12 mouse cellular contexts compared by ENCODE assay signal in the genomic region with DNA sequence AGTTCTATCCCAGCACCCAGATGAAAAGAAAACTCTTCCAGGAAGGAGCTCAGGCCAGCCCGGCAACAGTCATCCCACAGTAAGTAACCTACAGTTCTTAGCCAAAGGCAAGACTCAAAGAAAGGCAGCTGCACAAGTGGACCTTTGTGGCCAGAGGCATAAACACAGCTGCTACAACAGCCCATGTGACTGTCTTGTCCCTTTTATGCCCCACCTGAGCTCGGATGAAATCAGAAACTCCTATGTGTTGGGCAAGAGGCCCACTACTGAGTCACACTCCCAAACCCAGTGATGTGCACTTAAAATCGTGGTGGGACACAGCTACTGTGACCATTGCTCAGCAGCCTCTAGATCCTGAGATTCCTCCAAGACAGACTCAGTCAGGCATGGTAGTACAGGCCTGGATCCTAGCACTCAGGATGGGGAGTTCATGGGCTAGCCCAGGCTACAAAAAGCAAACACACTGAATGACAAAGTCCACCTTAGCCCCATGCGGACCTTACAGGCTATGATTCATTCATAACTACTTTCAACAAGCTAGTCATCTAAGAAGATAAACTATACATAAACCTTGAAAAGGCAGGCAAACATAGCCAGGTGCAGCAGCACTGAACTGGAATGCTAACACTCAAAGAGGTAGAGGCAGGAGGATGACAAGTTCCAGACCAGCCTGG. TPM values are rescaled to one million over a fixed set of nuclear protein-coding genes. Genes with fewer than 3 reads are reported as not detected.
DNase-seq lines count a peak whose midpoint lies in the region; ATAC-seq lines count a peak whose summit lies in the region.
"Had no signal": no experiment of that assay in that cellular context is flagged by ENCODE, and none has a peak within 500 bp of the region (broad histone marks: within the 10 kb centered on the region; RNA-seq: fewer than 3 reads in every experiment).

No protein-coding gene starts in this region.

- peaks cover 91% of the 10 kb centered on the region for H3K36me3 ChIP-seq in liver, embryonic 13.5 days
- peaks cover 98% of the 10 kb centered on the region for H3K36me3 ChIP-seq in liver, embryonic 12.5 days
- peaks cover 12% of the 10 kb centered on the region for H3K36me3 ChIP-seq in embryonic facial prominence, embryonic 11.5 days (replicated peaks; ENCODE audit: control insufficient read depth, insufficient read depth, low read depth, low read length)
- H3K36me3 ChIP-seq in stomach, embryonic 15.5 days: peaks cover 26% of the 10 kb centered on the region

- ATAC-seq in liver, embryonic 13.5 days (ENCODE audit: low read depth): no peak
- ATAC-seq in liver, embryonic 12.5 days: no peak
- ATAC-seq in embryonic facial prominence, embryonic 11.5 days (replicated peaks; ENCODE audit: insufficient number of reproducible peaks, low FRiP score, low TSS enrichment, low read depth): no peak
- 0 out of 2 replicates have a peak, but pooled peaks have one; percentile 8 for ATAC-seq in stomach, embryonic 15.5 days (ENCODE audit: insufficient read depth, low FRiP score, low read depth)

- DNase-seq in adrenal gland, adult (ENCODE audit: inconsistent age in 2 of 2, low spot score in 1 of 2): peak; percentile 29 to 61
- no peak for DNase-seq in adrenal gland, postnatal 36 days
- no peak for DNase-seq in liver, embryonic 13.5 days
- DNase-seq in embryonic facial prominence, embryonic 11.5 days (ENCODE audit: low spot score): no peak
- DNase-seq in lung, postnatal 4 days: no peak
- no peak for DNase-seq in layer of hippocampus, adult 8-10 months (ENCODE audit: low spot score in 2 of 2)
- DNase-seq: cerebellum, adult 9-10 months; heart, postnatal 10 days had no signal

- WGBS in liver, embryonic 13.5 days (ENCODE audit: insufficient replicate concordance): 65% methylated on average over 4 of the region's 4 CpGs
- WGBS in liver, embryonic 12.5 days (ENCODE audit: insufficient replicate concordance): 76% methylated on average over 4 of the region's 4 CpGs
- 55% methylated on average over 4 of the region's 4 CpGs for WGBS in embryonic facial prominence, embryonic 11.5 days
- WGBS in stomach, embryonic 15.5 days: 45% methylated on average over 4 of the region's 4 CpGs

- H3K9ac ChIP-seq in liver, embryonic 13.5 days: no peak overlapping the region
- H3K9ac ChIP-seq in liver, embryonic 12.5 days: no peak overlapping the region
- H3K9ac ChIP-seq in embryonic facial prominence, embryonic 11.5 days (replicated peaks; ENCODE audit: low read length): peak overlapping the region; percentile 18; the same call in 1 of the 2 replicates
- no peak overlapping the region for H3K9ac ChIP-seq in stomach, embryonic 15.5 days

- H3K9me3 ChIP-seq in liver, embryonic 13.5 days (replicated peaks): no peaks in the 10 kb centered on the region
- H3K9me3 ChIP-seq in liver, embryonic 12.5 days (replicated peaks): no peaks in the 10 kb centered on the region
- H3K9me3 ChIP-seq in embryonic facial prominence, embryonic 11.5 days (replicated peaks; ENCODE audit: control insufficient read depth, low read length): no peaks in the 10 kb centered on the region
- no peaks in the 10 kb centered on the region for H3K9me3 ChIP-seq in stomach, embryonic 15.5 days
- H3K9me3 ChIP-seq: midbrain, embryonic 12.5 days had no signal

- H3K4me1 ChIP-seq in liver, embryonic 13.5 days (replicated peaks): peaks cover 53% of the 10 kb centered on the region
- H3K4me1 ChIP-seq in liver, embryonic 12.5 days: peaks cover 53% of the 10 kb centered on the region
- H3K4me1 ChIP-seq in embryonic facial prominence, embryonic 11.5 days (ENCODE audit: control insufficient read depth, insufficient read depth, low read length): peaks cover 6% of the 10 kb centered on the region; the same call in 1 of the 2 replicates
- peaks cover 6% of the 10 kb centered on the region for H3K4me1 ChIP-seq in stomach, embryonic 15.5 days

- H3K27ac ChIP-seq in liver, embryonic 13.5 days: peak overlapping the region; percentile 3; the same call in 1 of the 2 replicates
- H3K27ac ChIP-seq in liver, embryonic 12.5 days: no peak overlapping the region
- H3K27ac ChIP-seq in embryonic facial prominence, embryonic 11.5 days (replicated peaks; ENCODE audit: low read depth, low read length): no peak overlapping the region
- no peak overlapping the region for H3K27ac ChIP-seq in stomach, embryonic 15.5 days
- H3K27ac ChIP-seq: left cerebral cortex, adult 2 months; midbrain, embryonic 12.5 days had no signal

- H3K4me2 ChIP-seq in liver, embryonic 13.5 days: no peak overlapping the region
- no peak overlapping the region for H3K4me2 ChIP-seq in liver, embryonic 12.5 days
- H3K4me2 ChIP-seq in embryonic facial prominence, embryonic 11.5 days (ENCODE audit: low read depth, low read length): no peak overlapping the region
- H3K4me2 ChIP-seq in stomach, embryonic 15.5 days: no peak overlapping the region
- H3K4me2 ChIP-seq: midbrain, embryonic 12.5 days had no signal

- H3K27me3 ChIP-seq in liver, embryonic 13.5 days: no peaks in the 10 kb centered on the region
- no peaks in the 10 kb centered on the region for H3K27me3 ChIP-seq in liver, embryonic 12.5 days (replicated peaks)
- H3K27me3 ChIP-seq in embryonic facial prominence, embryonic 11.5 days (ENCODE audit: control insufficient read depth, insufficient read depth, low read length): no peaks in the 10 kb centered on the region
- H3K27me3 ChIP-seq in stomach, embryonic 15.5 days (replicated peaks): no peaks in the 10 kb centered on the region
- H3K27me3 ChIP-seq: midbrain, embryonic 12.5 days had no signal

- H3K4me3 ChIP-seq in liver, embryonic 13.5 days (replicated peaks): no peak overlapping the region
- H3K4me3 ChIP-seq in liver, embryonic 12.5 days: no peak overlapping the region
- no peak overlapping the region for H3K4me3 ChIP-seq in embryonic facial prominence, embryonic 11.5 days (ENCODE audit: low read depth, low read length)
- H3K4me3 ChIP-seq in stomach, embryonic 15.5 days (replicated peaks): no peak overlapping the region
- H3K4me3 ChIP-seq: left cerebral cortex, adult 2 months; midbrain, embryonic 12.5 days had no signal

RNA-seq across cellular contexts. Expression of gene Dnmt1, which starts 14.9 kb away (rescaled TPM):
- total RNA-seq in adrenal gland, postnatal 36 days (2021): 10 to 100 TPM; 42.9 to 59.7 TPM
- 63.3 and 75.0 TPM in 2 replicates for polyA plus RNA-seq in liver, embryonic 13.5 days (2015; fragmentation: Nextera tagmentation; extraction: Ambion mirVana)
- polyA plus RNA-seq in liver, embryonic 12.5 days (2016; fragmentation: Nextera tagmentation; extraction: Ambion mirVana): 97.3 and 101 TPM in 2 replicates
- polyA plus RNA-seq in embryonic facial prominence, embryonic 11.5 days (2014; fragmentation: Nextera tagmentation; extraction: Ambion mirVana): 82.0 and 88.1 TPM in 2 replicates
- 74.7 and 76.0 TPM in 2 replicates for polyA plus RNA-seq in stomach, embryonic 15.5 days (2015; fragmentation: Nextera tagmentation; extraction: Ambion mirVana)
- 10 to 100 TPM; 32.9 to 38.4 (median 35.2) TPM for total RNA-seq in layer of hippocampus, adult 8-10 months (2022)

RNA-seq across cellular contexts. Expression of gene S1pr2, which starts 31.7 kb away (rescaled TPM):
- total RNA-seq in adrenal gland, postnatal 36 days (2021): 10 to 100 TPM; 16.5 to 19.2 TPM
- 4.7 and 4.8 TPM in 2 replicates for polyA plus RNA-seq in liver, embryonic 13.5 days (2015; fragmentation: Nextera tagmentation; extraction: Ambion mirVana)
- 6.6 and 6.7 TPM in 2 replicates for polyA plus RNA-seq in liver, embryonic 12.5 days (2016; fragmentation: Nextera tagmentation; extraction: Ambion mirVana)
- polyA plus RNA-seq in embryonic facial prominence, embryonic 11.5 days (2014; fragmentation: Nextera tagmentation; extraction: Ambion mirVana): 37.5 and 43.6 TPM in 2 replicates
- polyA plus RNA-seq in stomach, embryonic 15.5 days (2015; fragmentation: Nextera tagmentation; extraction: Ambion mirVana): 39.4 and 40.1 TPM in 2 replicates
- total RNA-seq in layer of hippocampus, adult 8-10 months (2022): 1 to 10 TPM; 1.3 to 4.4 (median 3.7) TPM

RNA-seq across cellular contexts. Expression of gene Eif3g, which starts 46.4 kb away (rescaled TPM):
- total RNA-seq in adrenal gland, postnatal 36 days (2021): 100 to 1,000 TPM; 154 to 178 TPM
- 282 and 290 TPM in 2 replicates for polyA plus RNA-seq in liver, embryonic 13.5 days (2015; fragmentation: Nextera tagmentation; extraction: Ambion mirVana)
- polyA plus RNA-seq in liver, embryonic 12.5 days (2016; fragmentation: Nextera tagmentation; extraction: Ambion mirVana): 303 and 313 TPM in 2 replicates
- polyA plus RNA-seq in embryonic facial prominence, embryonic 11.5 days (2014; fragmentation: Nextera tagmentation; extraction: Ambion mirVana): 352 TPM in 2 replicates
- polyA plus RNA-seq in stomach, embryonic 15.5 days (2015; fragmentation: Nextera tagmentation; extraction: Ambion mirVana): 283 and 327 TPM in 2 replicates
- 100 to 1,000 TPM; 118 to 139 (median 131) TPM for total RNA-seq in layer of hippocampus, adult 8-10 months (2022)

RNA-seq across cellular contexts. Expression of gene Ppan, which starts 56.9 kb away (rescaled TPM):
- total RNA-seq in adrenal gland, postnatal 36 days (2021): 10 to 100 TPM; 26.6 to 45.4 TPM
- polyA plus RNA-seq in liver, embryonic 13.5 days (2015; fragmentation: Nextera tagmentation; extraction: Ambion mirVana): 89.6 and 90.5 TPM in 2 replicates
- 124 and 132 TPM in 2 replicates for polyA plus RNA-seq in liver, embryonic 12.5 days (2016; fragmentation: Nextera tagmentation; extraction: Ambion mirVana)
- polyA plus RNA-seq in embryonic facial prominence, embryonic 11.5 days (2014; fragmentation: Nextera tagmentation; extraction: Ambion mirVana): 64.3 and 65.0 TPM in 2 replicates
- polyA plus RNA-seq in stomach, embryonic 15.5 days (2015; fragmentation: Nextera tagmentation; extraction: Ambion mirVana): 80.9 and 81.3 TPM in 2 replicates
- total RNA-seq in layer of hippocampus, adult 8-10 months (2022): 10 to 100 TPM; 21.8 to 28.1 (median 24.6) TPM

RNA-seq across cellular contexts. Expression of gene Mrpl4, which starts 57.7 kb away (rescaled TPM):
- total RNA-seq in adrenal gland, postnatal 36 days (2021): 100 to 1,000 TPM; 122 to 130 TPM
- polyA plus RNA-seq in liver, embryonic 13.5 days (2015; fragmentation: Nextera tagmentation; extraction: Ambion mirVana): 81.2 and 84.0 TPM in 2 replicates
- 89.3 and 91.4 TPM in 2 replicates for polyA plus RNA-seq in liver, embryonic 12.5 days (2016; fragmentation: Nextera tagmentation; extraction: Ambion mirVana)
- 139 and 147 TPM in 2 replicates for polyA plus RNA-seq in embryonic facial prominence, embryonic 11.5 days (2014; fragmentation: Nextera tagmentation; extraction: Ambion mirVana)
- polyA plus RNA-seq in stomach, embryonic 15.5 days (2015; fragmentation: Nextera tagmentation; extraction: Ambion mirVana): 129 and 133 TPM in 2 replicates
- total RNA-seq in layer of hippocampus, adult 8-10 months (2022): 10 to 100 TPM; 60.1 to 65.7 (median 61.0) TPM

Comparison
In these comparisons a context has a peak if more than half of its experiments do, and no peak if none do; other contexts are left out.
1. DNase-seq: peak in adrenal gland, adult (2 of 2); none in adrenal gland, postnatal 36 days (0 of 2), liver, embryonic 13.5 days (single experiment), embryonic facial prominence, embryonic 11.5 days (single experiment), lung, postnatal 4 days (0 of 2) and layer of hippocampus, adult 8-10 months (0 of 2).